Mouse (Mus musculus) stomach, postnatal 0 days (tissue): Measurements from ENCODE around the gene Terf2ip. TPM values are rescaled to one million over a fixed set of nuclear protein-coding genes. Genes with fewer than 3 reads are reported as not detected.

Experiments
- ATAC-seq: fragments of 200-750 bp; cut with Nextera tagmentation; 2 replicates; pipeline ENCODE4 v1.8.0; 2017; ENCODE audit not compliant: low FRiP score, low TSS enrichment
- DNase-seq: peaks from one replicate; pipeline ENCODE4 v3.0.0-alpha.2; 2016; ENCODE audit warnings: low spot score
- H3K27ac ChIP-seq: fragments of 300-500 bp; sonication (generic); replicated peaks from 2 replicates; pipeline ENCODE4 v1.5.1; 2014; ENCODE audit warnings: mild to moderate bottlenecking, control low read depth
- H3K27me3 ChIP-seq: fragments of 300-500 bp; sonication (generic); 2 replicates; pipeline ENCODE4 v1.6.1; 2014; ENCODE audit warnings: low read length; ENCODE audit not compliant: control insufficient read depth, insufficient read depth
- H3K36me3 ChIP-seq: fragments of 300-500 bp; sonication (generic); 2 replicates; pipeline ENCODE4 v1.6.1; 2014; ENCODE audit warnings: low read length, mixed read lengths; ENCODE audit not compliant: control insufficient read depth, insufficient read depth
- H3K4me1 ChIP-seq: fragments of 300-500 bp; sonication (generic); replicated peaks from 2 replicates; pipeline ENCODE4 v1.6.1; 2014; ENCODE audit warnings: antibody characterized with exemption; ENCODE audit not compliant: control insufficient read depth, insufficient read depth
- H3K4me2 ChIP-seq: fragments of 300-500 bp; sonication (generic); replicated peaks from 2 replicates; pipeline ENCODE4 v1.6.1; 2014; ENCODE audit warnings: low read depth, mild to moderate bottlenecking, control low read depth, moderate library complexity
- H3K4me3 ChIP-seq: fragments of 300-500 bp; sonication (generic); 2 replicates; pipeline ENCODE4 v1.5.1; 2014; ENCODE audit warnings: low read depth, low read length, control low read depth
- H3K9ac ChIP-seq: fragments of 300-500 bp; sonication (generic); 2 replicates; pipeline ENCODE4 v1.6.1; 2014; ENCODE audit warnings: mild to moderate bottlenecking, low read length, control low read depth, mixed read lengths
- H3K9me3 ChIP-seq: fragments of 300-500 bp; sonication (generic); 2 replicates; pipeline ENCODE4 v1.6.1; 2016; ENCODE audit warnings: low read length; ENCODE audit not compliant: control insufficient read depth
- CTCF ChIP-seq: IDR thresholded peaks from 2 replicates; pipeline ENCODE4 v1.5.1; 2016; ENCODE audit warnings: antibody characterized with exemption, low read depth, mild to moderate bottlenecking, moderate library complexity
- EP300 ChIP-seq: optimal IDR thresholded peaks from 2 replicates; pipeline ENCODE3; 2016; ENCODE audit warnings: antibody characterized with exemption
- WGBS: fragments of 180-500 bp; shearing (Covaris S2); extraction: QIAGEN DNeasy Blood & Tissue Kit; methylation state at CpG from one replicate; pipeline ENCODE4 v1.1.7; 2014; 5-methylcytosine and 5-hydroxymethylcytosine counted together
- polyA plus RNA-seq: library from polyadenylated mRNA; unstranded; fragments of >200 nt; fragmentation: Nextera tagmentation; extraction: Ambion mirVana; gene quantifications from 2 replicates; pipeline ENCODE4 v1.2.1, GENCODE M21; 2015

Gene Terf2ip
- polyA plus RNA-seq, 1 experiment from 2014 or later: 10.2 TPM

DNA sequence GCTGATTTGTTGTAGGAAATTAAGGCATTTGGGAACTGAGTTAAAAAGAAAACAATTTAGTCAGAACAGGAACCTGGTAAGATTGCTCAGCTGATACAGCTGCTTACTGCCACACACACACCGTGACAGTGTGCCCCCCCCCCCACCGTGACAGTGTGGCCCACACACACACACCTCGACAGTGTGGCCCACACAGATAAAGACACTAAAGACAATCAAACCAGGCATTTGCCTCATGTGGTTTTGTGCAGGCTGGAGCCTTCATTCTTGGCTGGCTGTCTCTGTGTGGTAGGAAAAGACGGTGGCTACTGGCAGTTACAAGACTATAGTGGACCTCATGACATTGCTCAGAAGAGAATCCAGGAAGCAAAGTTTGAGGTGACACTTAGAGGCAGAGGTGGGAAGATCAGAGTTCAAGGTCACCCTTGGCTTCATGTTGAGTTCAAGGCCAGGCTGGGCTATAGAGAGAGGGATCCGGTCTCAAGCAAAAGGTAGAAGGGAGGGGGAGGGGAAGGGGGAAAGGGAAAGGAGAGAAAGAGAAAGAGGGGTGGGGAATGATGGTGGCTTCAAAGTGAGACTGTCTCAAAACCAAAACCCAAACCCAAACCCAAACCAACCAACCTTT lies 43.8 kb upstream of the Terf2ip start:
- 85% methylated on average over 5 of the region's 5 CpGs for WGBS
- H3K9me3 ChIP-seq: no peaks in the 10 kb centered on the region
- TF ChIP-seq CTCF: no peak
- no peak for TF ChIP-seq EP300

GRCm38 (mm10) chr8:111968541-111968940 lies 42.7 kb upstream of the Terf2ip start:
- Histone ChIP-seq H3K9me3 (no peaks in the 10 kb centered on the region), H3K27me3 (no peaks in the 10 kb centered on the region), H3K4me3 (no peak overlapping the region), H3K4me2 (no peak overlapping the region), H3K9ac (no peak overlapping the region), H3K36me3 (no peaks in the 10 kb centered on the region), H3K27ac (no peak overlapping the region), H3K4me1 (no peaks in the 10 kb centered on the region)
- ATAC-seq (no peak), DNase-seq (no peak)
- TF ChIP-seq CTCF: no peak
- TF ChIP-seq EP300: no peak
- WGBS: 80% methylated on average over 10 of the region's 10 CpGs

More for the DNA sequence above, 43.8 kb upstream of the Terf2ip start:
- ATAC-seq (no peak), DNase-seq (no peak)
- no peak overlapping the region for H3K4me2 ChIP-seq
- H3K9ac ChIP-seq: no peak overlapping the region
- H3K27me3 ChIP-seq: no peaks in the 10 kb centered on the region
- no peaks in the 10 kb centered on the region for H3K4me1 ChIP-seq
- H3K4me3 ChIP-seq: no peak overlapping the region
- no peaks in the 10 kb centered on the region for H3K36me3 ChIP-seq
- no peak overlapping the region for H3K27ac ChIP-seq

DNA sequence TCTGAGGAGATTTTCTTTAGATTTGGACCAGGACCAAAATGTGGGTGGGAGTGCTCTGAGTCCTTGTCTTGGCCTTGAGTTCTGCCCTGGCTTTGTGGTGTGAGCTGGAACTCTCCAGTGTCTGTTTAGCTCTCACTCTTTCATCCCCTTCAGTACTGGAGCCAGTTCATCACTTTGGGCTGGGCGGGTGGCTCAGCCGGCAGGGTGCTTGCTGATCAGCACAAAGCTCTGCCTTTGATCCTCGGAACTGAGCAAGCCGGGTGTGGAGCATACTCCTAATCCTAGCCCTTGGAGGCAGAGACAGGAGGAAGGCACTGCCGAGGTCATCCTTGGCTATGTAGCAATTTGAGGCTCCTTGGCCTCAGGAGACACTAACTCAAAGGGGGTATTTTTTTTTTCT lies 42.2 kb upstream of the Terf2ip start:
- Histone ChIP-seq H3K27ac (no peak overlapping the region), H3K9ac (no peak overlapping the region), H3K27me3 (no peaks in the 10 kb centered on the region), H3K9me3 (no peaks in the 10 kb centered on the region), H3K4me3 (no peak overlapping the region), H3K36me3 (no peaks in the 10 kb centered on the region), H3K4me2 (no peak overlapping the region), H3K4me1 (no peaks in the 10 kb centered on the region)
- no peak for DNase-seq
- TF ChIP-seq EP300 (no peak), CTCF (no peak)
- no peak for ATAC-seq
- WGBS: 43% methylated on average over 5 of the region's 5 CpGs

GRCm38 (mm10) chr8:111974138-111974537 lies 37.1 kb upstream of the Terf2ip start:
- no peak for DNase-seq
- no peak overlapping the region for H3K9ac ChIP-seq

GRCm38 (mm10) chr8:111975706-111976105 lies 35.5 kb upstream of the Terf2ip start:
- ATAC-seq (no peak), DNase-seq (no peak)
- WGBS: 93% methylated on average over 2 of the region's 2 CpGs
- Histone ChIP-seq H3K4me3 (no peak overlapping the region), H3K4me1 (no peaks in the 10 kb centered on the region), H3K4me2 (no peak overlapping the region), H3K36me3 (no peaks in the 10 kb centered on the region; the same call in 1 of the 2 replicates), H3K27ac (no peak overlapping the region), H3K9ac (no peak overlapping the region), H3K9me3 (no peaks in the 10 kb centered on the region), H3K27me3 (no peaks in the 10 kb centered on the region)
- TF ChIP-seq CTCF (no peak), EP300 (no peak)

More at GRCm38 (mm10) chr8:111974138-111974537, 37.1 kb upstream of the Terf2ip start:
- no peak overlapping the region for H3K27ac ChIP-seq
- H3K4me1 ChIP-seq: no peaks in the 10 kb centered on the region
- H3K27me3 ChIP-seq: no peaks in the 10 kb centered on the region
- no peak for ATAC-seq
- no peaks in the 10 kb centered on the region; the same call in 1 of the 2 replicates for H3K36me3 ChIP-seq
- WGBS: 95% methylated on average over 12 of the region's 12 CpGs
- no peak for TF ChIP-seq CTCF
- no peak for TF ChIP-seq EP300
- H3K4me2 ChIP-seq: no peak overlapping the region
- H3K4me3 ChIP-seq: no peak overlapping the region
- H3K9me3 ChIP-seq: no peaks in the 10 kb centered on the region

GRCm38 (mm10) chr8:111976326-111976725 lies 34.9 kb upstream of the Terf2ip start:
- no peak overlapping the region for H3K4me2 ChIP-seq
- H3K4me3 ChIP-seq: no peak overlapping the region
- no peak overlapping the region for H3K27ac ChIP-seq
- no peaks in the 10 kb centered on the region for H3K9me3 ChIP-seq
- TF ChIP-seq EP300: no peak
- TF ChIP-seq CTCF: no peak
- DNase-seq (no peak), ATAC-seq (no peak)
- no peaks in the 10 kb centered on the region for H3K4me1 ChIP-seq
- H3K36me3 ChIP-seq: no peaks in the 10 kb centered on the region; the same call in 1 of the 2 replicates
- WGBS: 84% methylated on average over 2 of the region's 2 CpGs
- no peaks in the 10 kb centered on the region for H3K27me3 ChIP-seq
- H3K9ac ChIP-seq: no peak overlapping the region
